Mouse (Mus musculus) kidney, adult 8-10 months (tissue): ENCODE measurements around the gene Gcnt2.
"Not testable (repeated sequence)": the region's sequence is repeated elsewhere in the genome, so short reads cannot be mapped to it uniquely, and the experiment has no call there.

ENCODE experiments used
- DNase-seq, 2 experiments: peaks; one replicate each; pipeline ENCODE4 v3.0.0; 2022

Gene Gcnt2

DNA sequence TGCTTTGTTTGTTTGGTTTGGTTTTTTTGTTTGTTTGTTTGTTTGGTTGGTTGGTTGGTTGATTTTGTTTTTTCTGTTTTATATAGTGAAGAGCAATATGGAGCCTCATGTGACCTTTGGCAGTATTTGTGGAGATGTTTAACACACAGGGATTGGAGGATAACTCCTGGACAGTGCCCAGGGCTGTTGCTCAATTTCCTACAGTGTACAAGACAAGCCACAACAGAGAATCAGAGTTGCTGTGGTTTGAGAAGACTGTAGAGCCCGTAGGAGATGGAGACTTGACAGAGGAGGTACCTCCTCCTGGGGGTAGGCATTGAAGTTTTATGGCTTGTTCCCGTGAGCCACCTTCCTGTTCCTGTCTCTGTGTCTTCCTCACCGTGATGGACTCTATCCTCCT is 87.0 kb downstream of the Gcnt2 start:
- DNase-seq: no peak

DNA sequence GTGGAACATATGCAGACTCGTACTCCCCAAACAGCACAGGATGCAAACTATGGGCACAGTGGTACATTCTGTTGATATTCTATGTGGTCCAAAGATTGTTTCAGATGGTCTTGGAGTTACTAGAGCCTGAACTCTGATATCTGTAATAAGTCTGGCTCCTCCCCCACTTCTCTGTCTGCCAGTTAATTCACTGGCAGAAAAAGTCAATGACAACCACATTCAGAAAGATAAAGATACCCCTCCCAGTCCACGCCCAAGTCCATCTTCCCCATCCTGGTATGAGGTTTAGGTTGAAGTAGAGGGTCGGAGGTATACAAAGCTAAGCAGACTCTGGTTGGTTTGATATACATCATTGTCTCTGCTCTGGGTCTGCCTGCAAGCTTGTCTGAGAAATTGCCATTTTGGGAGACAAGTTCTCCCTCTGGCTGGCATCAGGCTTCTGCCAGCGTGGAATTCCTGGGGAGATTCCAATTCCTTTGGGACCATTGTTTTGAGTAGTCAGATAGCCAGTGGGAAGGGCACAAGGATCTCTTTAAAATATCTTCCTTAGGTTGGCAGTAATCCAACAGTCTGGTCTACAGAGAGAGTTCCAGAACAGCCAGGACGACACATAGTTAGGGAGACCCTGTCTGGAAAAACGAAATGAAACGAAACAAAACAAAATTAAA is 88.1 kb downstream of the Gcnt2 start:
- DNase-seq: no peak

GRCm38 (mm10) chr13:40951386-40951976 is 91.9 kb downstream of the Gcnt2 start:
- DNase-seq: no peak

- DNase-seq: no peak
Measured at GRCm38 (mm10) chr13:40953231-40953630, 93.7 kb downstream of the Gcnt2 start.

GRCm38 (mm10) chr13:40955773-40956172 is 96.2 kb downstream of the Gcnt2 start:
- DNase-seq: no peak

- DNase-seq: no peak
Measured at GRCm38 (mm10) chr13:40967609-40968008, 108.1 kb downstream of the Gcnt2 start.

- no peak for DNase-seq
Measured at GRCm38 (mm10) chr13:40968564-40968963, 109.0 kb downstream of the Gcnt2 start.

DNA sequence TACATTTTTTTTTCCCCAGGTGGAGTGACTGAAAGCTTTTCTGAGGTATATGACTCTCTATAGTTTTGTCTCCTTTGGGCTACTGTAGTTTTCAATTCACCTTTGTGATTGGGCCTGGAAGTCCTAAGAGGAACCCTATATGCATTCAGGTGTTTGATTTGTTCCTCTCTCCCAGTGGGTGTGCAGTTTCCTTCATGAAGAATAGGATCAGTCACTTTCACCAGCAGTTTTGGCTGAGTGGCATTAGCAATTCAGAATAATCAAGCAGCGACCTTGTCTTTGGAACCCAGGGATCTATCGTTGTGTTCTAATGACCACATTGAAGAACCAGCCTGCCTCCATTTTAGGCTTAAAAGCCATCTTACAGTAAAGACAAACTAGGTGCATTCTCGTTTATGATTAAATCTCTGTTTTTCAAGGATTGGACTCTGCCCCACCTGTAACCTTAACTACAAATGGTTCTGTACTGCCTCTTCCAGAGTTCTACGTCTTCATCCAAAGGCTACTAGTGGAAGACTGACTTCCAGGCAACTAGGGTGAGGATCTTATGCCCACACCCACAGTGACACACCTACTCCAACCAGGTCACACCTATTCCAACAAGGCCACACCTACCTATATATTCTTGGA is 110.3 kb downstream of the Gcnt2 start:
- DNase-seq: peak in 1 of 2 experiments; percentile 29

GRCm38 (mm10) chr13:40971261-40971660 is 111.7 kb downstream of the Gcnt2 start:
- DNase-seq: no peak

DNA sequence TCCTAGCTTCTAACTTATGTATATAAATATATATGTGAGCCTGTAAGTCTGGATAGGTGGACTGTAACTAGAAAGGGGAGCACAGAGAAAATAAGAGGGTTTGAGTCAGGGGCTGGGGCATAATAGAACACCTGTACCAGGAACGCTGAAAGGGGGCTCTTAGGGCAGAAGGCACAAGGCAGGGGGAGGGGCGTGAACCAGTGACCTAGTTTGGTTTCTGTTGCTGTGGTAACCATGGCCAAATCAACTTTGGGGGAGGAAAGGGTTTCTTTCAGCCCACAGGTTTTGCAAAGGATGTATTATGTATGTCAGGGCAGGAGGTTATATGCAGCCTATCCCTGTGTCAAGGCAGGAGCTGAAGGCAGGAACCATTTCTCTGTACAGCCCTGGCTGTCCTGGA is 112.3 kb downstream of the Gcnt2 start:
- DNase-seq: no peak

GRCm38 (mm10) chr13:40972976-40973375 is 113.4 kb downstream of the Gcnt2 start:
- DNase-seq: no peak

- peak; percentile 43 to 76 for DNase-seq
Measured at GRCm38 (mm10) chr13:40977609-40978008, 118.1 kb downstream of the Gcnt2 start.

DNA sequence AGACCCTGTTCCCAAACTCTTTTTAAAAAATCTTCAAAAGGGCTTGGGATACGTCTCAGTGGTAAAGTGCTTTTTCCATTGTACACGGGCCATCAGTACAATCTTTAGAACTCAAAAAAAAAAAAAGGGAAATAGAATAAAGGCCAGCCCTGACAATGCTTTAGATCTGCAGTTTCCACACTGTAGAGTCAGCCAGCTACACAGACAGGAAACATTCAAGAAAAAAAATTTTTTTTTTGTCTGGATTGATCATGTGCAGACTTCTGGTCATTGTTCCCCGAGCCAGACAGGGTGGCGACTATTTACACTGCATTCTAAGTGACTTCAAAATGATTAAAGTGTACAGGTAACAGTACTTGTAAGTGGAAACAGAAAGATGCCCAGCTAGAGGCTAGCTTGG is 119.1 kb downstream of the Gcnt2 start:
- DNase-seq: peak; percentile 14 to 17

DNA sequence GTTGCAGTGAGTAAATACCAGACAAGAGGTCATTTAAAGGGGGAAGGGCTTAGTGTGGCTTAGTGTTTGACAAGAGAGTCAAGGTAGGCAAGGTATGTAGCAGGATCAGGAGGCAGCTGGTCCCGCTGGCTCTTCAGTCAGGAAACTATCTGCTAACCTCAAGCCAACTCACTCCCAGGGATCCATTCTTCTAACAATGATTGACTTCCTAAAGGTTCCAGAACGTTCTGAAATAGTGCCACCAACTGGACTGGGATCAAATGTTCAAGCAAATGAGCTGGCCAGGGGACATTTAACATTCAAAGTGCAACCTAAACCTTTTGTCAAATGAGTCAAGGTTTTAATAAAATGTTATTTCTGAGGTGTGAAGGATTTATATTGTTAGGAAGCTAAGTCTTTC is 119.8 kb downstream of the Gcnt2 start:
- peak; percentile 66 to 78 for DNase-seq

- DNase-seq: no peak
Measured at GRCm38 (mm10) chr13:40982759-40983158, 123.2 kb downstream of the Gcnt2 start.

GRCm38 (mm10) chr13:40986081-40986480 is 126.5 kb downstream of the Gcnt2 start:
- no peak for DNase-seq

GRCm38 (mm10) chr13:40987608-40988303 is 128.2 kb downstream of the Gcnt2 start:
- not testable (repeated sequence) for DNase-seq

DNA sequence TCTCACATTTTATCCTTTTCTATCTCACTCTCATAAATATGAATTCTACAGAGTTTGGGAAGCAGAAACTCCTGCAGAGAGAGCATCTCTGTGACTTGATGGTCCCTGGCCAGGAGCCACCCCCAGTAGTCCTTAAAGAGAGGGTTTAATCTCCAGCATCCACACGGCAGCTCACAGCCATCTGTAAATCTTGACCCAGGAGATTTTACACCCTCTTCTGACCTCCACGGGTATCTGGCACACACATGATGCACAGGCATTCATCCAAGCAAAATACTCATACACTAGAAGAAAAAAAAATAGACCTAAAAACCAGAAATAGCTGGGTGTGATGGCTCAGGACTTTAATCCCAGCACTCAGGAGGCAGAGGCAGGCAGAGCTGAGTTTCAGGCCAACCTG is 128.9 kb downstream of the Gcnt2 start:
- no peak for DNase-seq

- DNase-seq: no peak
Measured at GRCm38 (mm10) chr13:40994487-40995263, 135.1 kb downstream of the Gcnt2 start.

DNA sequence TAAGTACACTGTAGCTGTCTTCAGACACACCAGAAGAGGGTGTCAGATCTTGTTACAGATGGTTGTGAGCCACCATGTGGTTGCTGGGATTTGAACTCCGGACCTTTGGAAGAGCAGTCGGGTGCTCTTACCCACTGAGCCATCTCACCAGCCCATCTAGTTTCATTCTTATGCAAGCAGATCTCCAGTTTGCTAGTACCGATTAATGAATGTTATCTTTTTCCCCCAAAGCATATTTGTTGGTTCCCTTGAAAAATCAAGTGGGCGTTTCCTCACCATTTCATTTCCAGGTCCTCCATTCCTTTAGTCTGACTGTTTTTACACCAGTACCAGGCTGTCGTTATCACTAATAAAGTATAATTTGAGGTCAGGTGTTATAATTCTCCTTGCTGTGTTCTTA is 139.0 kb downstream of the Gcnt2 start:
- DNase-seq: not testable (repeated sequence)

DNA sequence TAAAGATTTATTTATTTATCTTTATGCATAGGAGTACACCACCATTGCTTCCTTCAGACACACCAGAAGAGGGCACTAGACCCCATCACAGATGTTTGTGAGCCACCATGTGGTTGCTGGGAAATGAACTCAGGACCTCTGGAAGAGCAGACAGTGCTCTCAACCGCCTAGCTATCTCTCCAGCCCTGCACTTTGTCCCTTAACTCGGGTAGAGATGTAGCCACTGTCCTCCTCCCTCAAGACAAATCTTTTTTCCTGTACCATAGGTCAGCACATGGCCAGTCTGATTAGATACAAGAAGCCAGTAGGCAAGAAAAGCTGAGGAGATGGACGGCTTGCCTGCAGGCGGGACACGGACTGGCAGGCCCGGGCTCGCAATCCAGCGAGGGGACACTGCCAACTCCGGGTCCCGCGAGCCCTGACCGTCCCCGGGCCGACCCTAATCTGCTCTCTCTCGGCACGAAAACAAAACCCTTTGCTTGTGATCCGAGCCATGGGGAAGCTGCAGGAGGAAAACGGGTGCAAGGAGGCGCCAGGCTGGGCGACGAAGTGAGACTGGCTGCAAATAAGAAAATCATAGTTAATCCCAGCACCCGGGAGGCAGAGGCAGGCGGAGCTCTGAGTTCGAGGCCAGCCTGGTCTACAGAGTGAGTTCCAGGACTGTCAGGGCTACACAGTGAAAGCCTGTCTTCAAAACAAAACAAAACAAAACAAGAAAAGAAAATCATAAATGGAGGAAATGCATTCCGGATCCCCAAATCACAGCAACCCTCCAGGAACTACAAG is 140.8 kb downstream of the Gcnt2 start:
- no peak for DNase-seq
